Mouse (Mus musculus): ENCODE results near the gene Sun3. TPM values are rescaled to one million over a fixed set of nuclear protein-coding genes. Genes with fewer than 3 reads are reported as not detected.

Sun3 gene
- 0.13 TPM in 1 of 2 replicates, not detected in the other for polyA plus RNA-seq (2012; rRNA removed)

GRCm38 (mm10) chr11:9048703-9049060 lies at the start of gene Sun3:
Sun3 (minus strand) TSS chr11:9048991.
- no peak for DNase-seq
- peaks cover 7% of the 10 kb centered on the region for H3K4me1 ChIP-seq (ENCODE audit: control insufficient read depth, insufficient read depth, low read length)
- no peak for TF ChIP-seq POLR2A (IDR thresholded peaks at IDR 0.05; ENCODE audit: borderline replicate concordance, extremely low read depth, low read depth, low read length)
- no peak for TF ChIP-seq CTCF (IDR thresholded peaks at IDR 0.05; ENCODE audit: insufficient read depth, low read length)
- peak within 1 kb of the TSS; percentile 50 for H3K4me3 ChIP-seq (replicated peaks; ENCODE audit: extremely low read depth, low read depth, low read length)
- WGBS: 2% methylated on average over 18 of the region's 18 CpGs

- no peak overlapping the region for H3K4me3 ChIP-seq (replicated peaks; ENCODE audit: extremely low read depth, low read depth, low read length)
- TF ChIP-seq CTCF (IDR thresholded peaks at IDR 0.05; ENCODE audit: insufficient read depth, low read length) (no peak), POLR2A (IDR thresholded peaks at IDR 0.05; ENCODE audit: borderline replicate concordance, extremely low read depth, low read depth, low read length) (no peak)
- 84% methylated on average over 3 of the region's 3 CpGs for WGBS
- no peaks in the 10 kb centered on the region for H3K4me1 ChIP-seq (ENCODE audit: control insufficient read depth, insufficient read depth, low read length)
- no peak for DNase-seq
Observed at GRCm38 (mm10) chr11:9076444-9076843, 27.7 kb upstream of the Sun3 start.

GRCm38 (mm10) chr11:9060484-9060883 lies 11.7 kb upstream of the Sun3 start:
- Histone ChIP-seq H3K4me3 (replicated peaks; ENCODE audit: extremely low read depth, low read depth, low read length) (no peak overlapping the region), H3K4me1 (ENCODE audit: control insufficient read depth, insufficient read depth, low read length) (no peaks in the 10 kb centered on the region)
- 42% methylated on average over 5 of the region's 5 CpGs for WGBS
- TF ChIP-seq CTCF (IDR thresholded peaks at IDR 0.05; ENCODE audit: insufficient read depth, low read length): no peak
- no peak for TF ChIP-seq POLR2A (IDR thresholded peaks at IDR 0.05; ENCODE audit: borderline replicate concordance, extremely low read depth, low read depth, low read length)
- no peak for DNase-seq

- H3K4me3 ChIP-seq (replicated peaks; ENCODE audit: extremely low read depth, low read depth, low read length): no peak overlapping the region
- 61% methylated on average over 1 of the region's 1 CpGs for WGBS
- DNase-seq: no peak
- no peaks in the 10 kb centered on the region for H3K4me1 ChIP-seq (ENCODE audit: control insufficient read depth, insufficient read depth, low read length)
- TF ChIP-seq POLR2A (IDR thresholded peaks at IDR 0.05; ENCODE audit: borderline replicate concordance, extremely low read depth, low read depth, low read length) (no peak), CTCF (IDR thresholded peaks at IDR 0.05; ENCODE audit: insufficient read depth, low read length) (no peak)
Observed at GRCm38 (mm10) chr11:9060029-9060428, 11.2 kb upstream of the Sun3 start.

- Histone ChIP-seq H3K4me3 (replicated peaks; ENCODE audit: extremely low read depth, low read depth, low read length) (no peak overlapping the region), H3K4me1 (ENCODE audit: control insufficient read depth, insufficient read depth, low read length) (no peaks in the 10 kb centered on the region)
- WGBS: 69% methylated on average over 4 of the region's 4 CpGs
- TF ChIP-seq POLR2A (IDR thresholded peaks at IDR 0.05; ENCODE audit: borderline replicate concordance, extremely low read depth, low read depth, low read length) (no peak), CTCF (IDR thresholded peaks at IDR 0.05; ENCODE audit: insufficient read depth, low read length) (no peak)
- DNase-seq: no peak
Observed at GRCm38 (mm10) chr11:9057711-9058110, 8.9 kb upstream of the Sun3 start.

- TF ChIP-seq POLR2A (IDR thresholded peaks at IDR 0.05; ENCODE audit: borderline replicate concordance, extremely low read depth, low read depth, low read length) (no peak), CTCF (IDR thresholded peaks at IDR 0.05; ENCODE audit: insufficient read depth, low read length) (no peak)
- H3K4me1 ChIP-seq (ENCODE audit: control insufficient read depth, insufficient read depth, low read length): no peaks in the 10 kb centered on the region
- 61% methylated on average over 2 of the region's 2 CpGs for WGBS
- no peak overlapping the region for H3K4me3 ChIP-seq (replicated peaks; ENCODE audit: extremely low read depth, low read depth, low read length)
- no peak for DNase-seq
Observed at GRCm38 (mm10) chr11:9056937-9057336, 8.1 kb upstream of the Sun3 start.

- no peak for DNase-seq
- 47% methylated on average over 2 of the region's 2 CpGs for WGBS
- TF ChIP-seq CTCF (IDR thresholded peaks at IDR 0.05; ENCODE audit: insufficient read depth, low read length): no peak
- Histone ChIP-seq H3K4me1 (ENCODE audit: control insufficient read depth, insufficient read depth, low read length) (peaks cover 7% of the 10 kb centered on the region), H3K4me3 (replicated peaks; ENCODE audit: extremely low read depth, low read depth, low read length) (no peak overlapping the region)
Observed at GRCm38 (mm10) chr11:9051895-9052294, 3.1 kb upstream of the Sun3 start.

GRCm38 (mm10) chr11:9050241-9050640 lies 1.4 kb upstream of the Sun3 start:
- H3K4me3 ChIP-seq (replicated peaks; ENCODE audit: extremely low read depth, low read depth, low read length): no peak overlapping the region

GRCm38 (mm10) chr11:9048011-9048702 lies 634 bp downstream of the Sun3 start, which contains the start of gene Gm11992:
Gm11992 (plus strand) TSS chr11:9048594.
- Histone ChIP-seq H3K4me3 (replicated peaks; ENCODE audit: extremely low read depth, low read depth, low read length) (peak within 1 kb of the TSS; percentile 50), H3K4me1 (ENCODE audit: control insufficient read depth, insufficient read depth, low read length) (peaks cover 7% of the 10 kb centered on the region)
- WGBS: 4% methylated on average over 21 of the region's 21 CpGs
- peak; percentile 65 for DNase-seq
- no peak for TF ChIP-seq POLR2A (IDR thresholded peaks at IDR 0.05; ENCODE audit: borderline replicate concordance, extremely low read depth, low read depth, low read length)

More at GRCm38 (mm10) chr11:9050241-9050640, 1.4 kb upstream of the Sun3 start:
- WGBS: 80% methylated on average over 4 of the region's 4 CpGs
- H3K4me1 ChIP-seq (ENCODE audit: control insufficient read depth, insufficient read depth, low read length): peaks cover 7% of the 10 kb centered on the region
- no peak for DNase-seq
- no peak for TF ChIP-seq POLR2A (IDR thresholded peaks at IDR 0.05; ENCODE audit: borderline replicate concordance, extremely low read depth, low read depth, low read length)

GRCm38 (mm10) chr11:9047044-9047443 lies 1.7 kb downstream of the Sun3 start:
- 46% methylated on average over 5 of the region's 5 CpGs for WGBS
- no peak for DNase-seq
- no peak for TF ChIP-seq POLR2A (IDR thresholded peaks at IDR 0.05; ENCODE audit: borderline replicate concordance, extremely low read depth, low read depth, low read length)
- TF ChIP-seq CTCF (IDR thresholded peaks at IDR 0.05; ENCODE audit: insufficient read depth, low read length): no peak
- peaks cover 7% of the 10 kb centered on the region for H3K4me1 ChIP-seq (ENCODE audit: control insufficient read depth, insufficient read depth, low read length)
- H3K4me3 ChIP-seq (replicated peaks; ENCODE audit: extremely low read depth, low read depth, low read length): no peak overlapping the region
